In genomic region chr7:81932521-81933045, GRCm38 (mm10) we compare ENCODE assay signal across 8 mouse cellular contexts. TPM values are rescaled to one million over a fixed set of nuclear protein-coding genes. Genes with fewer than 3 reads are reported as not detected.
DNase-seq lines count a peak whose midpoint lies in the region; ATAC-seq and TF ChIP-seq lines count a peak whose summit lies in the region.
"Had no signal": no experiment of that assay in that cellular context is flagged by ENCODE, and none has a peak within 500 bp of the region (broad histone marks: within the 10 kb centered on the region; RNA-seq: fewer than 3 reads in every experiment).

No protein-coding gene starts in this region.

- H3K4me1 ChIP-seq in heart, embryonic 12.5 days (replicated peaks), result peaks cover 14% of the 10 kb centered on the region
- H3K4me1 ChIP-seq in limb, embryonic 14.5 days (ENCODE audit: control insufficient read depth, insufficient read depth, low read length), result peaks cover 12% of the 10 kb centered on the region

- ATAC-seq in CD4-positive, CD25-positive, alpha-beta regulatory T cell, adult 4 months, result peak; percentile 71
- ATAC-seq in heart, embryonic 12.5 days (ENCODE audit: insufficient number of reproducible peaks, low FRiP score), result no peak
- no peak for ATAC-seq in limb, embryonic 14.5 days (ENCODE audit: low FRiP score, low read depth)

- H3K36me3 ChIP-seq in heart, embryonic 12.5 days, result no peaks in the 10 kb centered on the region
- H3K36me3 ChIP-seq in limb, embryonic 14.5 days (ENCODE audit: control insufficient read depth, insufficient read depth, low read length), result no peaks in the 10 kb centered on the region
- H3K36me3 ChIP-seq: liver, embryonic 13.5 days had no signal

- no peaks in the 10 kb centered on the region for H3K9me3 ChIP-seq in heart, embryonic 12.5 days (replicated peaks)
- H3K9me3 ChIP-seq in limb, embryonic 14.5 days (ENCODE audit: control insufficient read depth, low read length), result no peaks in the 10 kb centered on the region
- H3K9me3 ChIP-seq: liver, embryonic 13.5 days had no signal

- H3K9ac ChIP-seq in heart, embryonic 12.5 days, result peak overlapping the region; percentile 34
- peak overlapping the region; percentile 96 for H3K9ac ChIP-seq in limb, embryonic 14.5 days (ENCODE audit: low read depth, low read length, severe bottlenecking)
- H3K9ac ChIP-seq: liver, embryonic 13.5 days had no signal

- peak; percentile 14 for DNase-seq in 3134 (ENCODE audit: extremely low read depth, insufficient read length, low spot score)
- no peak for DNase-seq in limb, embryonic 14.5 days (ENCODE audit: low spot score)
- DNase-seq in cerebellum, postnatal 10 days, result no peak
- no peak for DNase-seq in ovary, adult 18-20 months (ENCODE audit: low spot score)
- no peak for DNase-seq in left cerebral cortex, adult 9 months (ENCODE audit: low spot score in 2 of 2)
- DNase-seq: liver, embryonic 13.5 days had no signal

- TF ChIP-seq POLR2A in limb, embryonic 14.5 days (IDR thresholded peaks at IDR 0.05; ENCODE audit: borderline replicate concordance, extremely low read depth, insufficient read depth, insufficient read length), result no peak

- 36% methylated on average over 5 of the region's 5 CpGs for WGBS in heart, embryonic 12.5 days
- WGBS in limb, embryonic 14.5 days, result 19% methylated on average over 5 of the region's 5 CpGs

- H3K27ac ChIP-seq in heart, embryonic 12.5 days (ENCODE audit: poor library complexity, severe bottlenecking), result no peak overlapping the region
- no peak overlapping the region for H3K27ac ChIP-seq in limb, embryonic 14.5 days (replicated peaks; ENCODE audit: low read depth, low read length)
- H3K27ac ChIP-seq: liver, embryonic 13.5 days had no signal

- peak overlapping the region; percentile 68 for H3K4me3 ChIP-seq in heart, embryonic 12.5 days
- peak overlapping the region; percentile 87 for H3K4me3 ChIP-seq in limb, embryonic 14.5 days (replicated peaks; ENCODE audit: low read length)

- peak overlapping the region; percentile 84 for H3K4me2 ChIP-seq in heart, embryonic 12.5 days
- peak overlapping the region; percentile 75 for H3K4me2 ChIP-seq in limb, embryonic 14.5 days (replicated peaks; ENCODE audit: low read depth, low read length, severe bottlenecking)

- peaks cover 16% of the 10 kb centered on the region for H3K27me3 ChIP-seq in heart, embryonic 12.5 days (replicated peaks)
- no peaks in the 10 kb centered on the region for H3K27me3 ChIP-seq in limb, embryonic 14.5 days (ENCODE audit: control insufficient read depth, insufficient read depth, low read length)

RNA-seq across cellular contexts. Expression of gene Hdgfl3, which starts 1.7 kb away (rescaled TPM):
- 1 to 10 TPM; 7.5 to 8.7 TPM for polyA plus RNA-seq in CD4-positive, CD25-positive, alpha-beta regulatory T cell, adult 4 months (2017; shearing (Covaris generic))
- 15.1 and 15.2 TPM in 2 replicates for polyA plus RNA-seq in heart, embryonic 12.5 days (2016; fragmentation: Nextera tagmentation; extraction: Ambion mirVana)
- polyA plus RNA-seq in limb, embryonic 14.5 days (2012; rRNA removed), result 17.9 and 18.2 TPM in 2 replicates
- 21.3 and 26.3 TPM in 2 replicates for polyA plus RNA-seq in limb, embryonic 14.5 days (2014; fragmentation: Nextera tagmentation; extraction: Ambion mirVana)

RNA-seq across cellular contexts. Expression of gene Bnc1, which starts 59.5 kb away (rescaled TPM):
- polyA plus RNA-seq in CD4-positive, CD25-positive, alpha-beta regulatory T cell, adult 4 months (2017; shearing (Covaris generic)), result not detected
- polyA plus RNA-seq in heart, embryonic 12.5 days (2016; fragmentation: Nextera tagmentation; extraction: Ambion mirVana), result 8.6 and 9.6 TPM in 2 replicates
- polyA plus RNA-seq in limb, embryonic 14.5 days (2012; rRNA removed), result 1.9 and 2.5 TPM in 2 replicates
- polyA plus RNA-seq in limb, embryonic 14.5 days (2014; fragmentation: Nextera tagmentation; extraction: Ambion mirVana), result 1.8 and 2.2 TPM in 2 replicates
